Mouse (Mus musculus): ENCODE measurements at regions not wholly inside any gene's neighbourhood (a gene's known extent, or its start where the extent isn't known, plus 50 kb on each side); places are given as distances from the start of the nearest gene placed in this dataset.

GRCm38 (mm10) chr14:105588029-105588390, 308.6 kb downstream of the Spry2 start:
- TF ChIP-seq GATA1 (IDR thresholded peaks at IDR 0.05; ENCODE audit: low read depth, low read length) (no peak), CTCF (IDR thresholded peaks at IDR 0.05 in 2 of 3, conservative IDR thresholded peaks at IDR 0.05 in 1 of 3; ENCODE audit: control insufficient read depth in 1 of 3, insufficient read depth in 1 of 3, low read depth in 2 of 3, low read length in 3 of 3, poor library complexity in 1 of 3, severe bottlenecking in 1 of 3) (no peak), POLR2A (IDR thresholded peaks at IDR 0.05; ENCODE audit: control insufficient read depth in 1 of 2, insufficient read depth in 1 of 2, low read depth in 1 of 2, low read length in 2 of 2, poor library complexity in 1 of 2) (no peak), TAL1 (IDR thresholded peaks at IDR 0.05; ENCODE audit: low read length) (no peak), ETS1 (IDR thresholded peaks at IDR 0.05; ENCODE audit: low read depth, low read length) (no peak), EP300 (IDR thresholded peaks at IDR 0.05; ENCODE audit: low read depth in 1 of 2, low read length in 2 of 2) (no peak), RAD21 (IDR thresholded peaks at IDR 0.05; ENCODE audit: low read depth, low read length) (no peak), MAZ (IDR thresholded peaks at IDR 0.05; ENCODE audit: low read depth, low read length) (no peak), MXI1 (IDR thresholded peaks at IDR 0.05; ENCODE audit: low read depth, low read length) (no peak)
